Mouse (Mus musculus) neural tube, embryonic 13.5 days (tissue): Measurements from ENCODE around the gene Fyn. TPM values are rescaled to one million over a fixed set of nuclear protein-coding genes. Genes with fewer than 3 reads are reported as not detected.

ENCODE experiments used
- ATAC-seq: fragments of 200-750 bp; cut with Nextera tagmentation; 2 replicates; pipeline ENCODE4 v1.8.0; 2017; ENCODE audit warnings: low read depth, mild to moderate bottlenecking, moderate TSS enrichment, moderate library complexity
- H3K27ac ChIP-seq: fragments of 300-500 bp; sonication (generic); replicated peaks from 2 replicates; pipeline ENCODE4 v1.5.1; 2015; ENCODE audit warnings: moderate library complexity, mild to moderate bottlenecking, inconsistent platforms
- H3K27me3 ChIP-seq: fragments of 300-500 bp; sonication (generic); 2 replicates; pipeline ENCODE4 v1.6.1; 2015; ENCODE audit warnings: mild to moderate bottlenecking, inconsistent platforms
- H3K36me3 ChIP-seq: fragments of 300-500 bp; sonication (generic); 2 replicates; pipeline ENCODE4 v1.6.1; 2015; ENCODE audit warnings: mild to moderate bottlenecking, inconsistent platforms
- H3K4me1 ChIP-seq: fragments of 300-500 bp; sonication (generic); replicated peaks from 2 replicates; pipeline ENCODE4 v1.6.1; 2015; ENCODE audit warnings: inconsistent platforms
- H3K4me2 ChIP-seq: fragments of 300-500 bp; sonication (generic); 2 replicates; pipeline ENCODE4 v1.6.1; 2015; ENCODE audit warnings: inconsistent platforms, mild to moderate bottlenecking, moderate library complexity
- H3K4me3 ChIP-seq: fragments of 300-500 bp; sonication (generic); 2 replicates; pipeline ENCODE4 v1.5.1; 2015; ENCODE audit warnings: mild to moderate bottlenecking, inconsistent platforms
- H3K9ac ChIP-seq: fragments of 300-500 bp; sonication (generic); 2 replicates; pipeline ENCODE4 v1.6.1; 2015; ENCODE audit warnings: moderate library complexity, mild to moderate bottlenecking, inconsistent platforms
- H3K9me3 ChIP-seq: fragments of 300-500 bp; sonication (generic); 2 replicates; pipeline ENCODE4 v1.6.1; 2016; ENCODE audit warnings: inconsistent platforms
- WGBS: fragments of 180-500 bp; shearing (Covaris S2); methylation state at CpG from one replicate; pipeline ENCODE4 v1.1.7; 2015; 5-methylcytosine and 5-hydroxymethylcytosine counted together
- polyA plus RNA-seq: library from polyadenylated mRNA; unstranded; fragments of >200 nt; fragmentation: Nextera tagmentation; extraction: Ambion mirVana; gene quantifications from 2 replicates; pipeline ENCODE4 v1.2.1, GENCODE M21; 2015

Gene Fyn
- polyA plus RNA-seq, 1 experiment from 2014 or later, result 74.9 TPM

- Histone ChIP-seq H3K27me3 (no peaks in the 10 kb centered on the region), H3K9me3 (no peaks in the 10 kb centered on the region), H3K4me2 (no peak overlapping the region), H3K4me1 (peaks cover 83% of the 10 kb centered on the region), H3K4me3 (no peak overlapping the region), H3K27ac (peak overlapping the region; percentile 99), H3K36me3 (peaks cover 34% of the 10 kb centered on the region), H3K9ac (peak overlapping the region; percentile 67)
- 5% methylated on average over 7 of the region's 7 CpGs for WGBS
- peak; percentile 82 for ATAC-seq
Measured at GRCm38 (mm10) chr10:39540995-39541394, 172.3 kb downstream of the Fyn start.

GRCm38 (mm10) chr10:39541451-39541874 is 172.8 kb downstream of the Fyn start:
- H3K4me2 ChIP-seq, result no peak overlapping the region
- peak overlapping the region; percentile 67 for H3K9ac ChIP-seq

GRCm38 (mm10) chr10:39541951-39542521 is 173.4 kb downstream of the Fyn start:
- Histone ChIP-seq H3K4me1 (peaks cover 80% of the 10 kb centered on the region), H3K4me2 (no peak overlapping the region), H3K36me3 (peaks cover 27% of the 10 kb centered on the region), H3K27me3 (no peaks in the 10 kb centered on the region), H3K9me3 (no peaks in the 10 kb centered on the region), H3K9ac (peak overlapping the region; percentile 67), H3K4me3 (no peak overlapping the region), H3K27ac (peak overlapping the region; percentile 99)
- WGBS, result 6% methylated on average over 7 of the region's 7 CpGs
- peak; percentile 48 for ATAC-seq

More at GRCm38 (mm10) chr10:39541451-39541874, 172.8 kb downstream of the Fyn start:
- Histone ChIP-seq H3K27me3 (no peaks in the 10 kb centered on the region), H3K9me3 (no peaks in the 10 kb centered on the region), H3K4me3 (no peak overlapping the region), H3K27ac (peak overlapping the region; percentile 99), H3K36me3 (peaks cover 32% of the 10 kb centered on the region), H3K4me1 (peaks cover 80% of the 10 kb centered on the region)
- 10% methylated on average over 6 of the region's 6 CpGs for WGBS
- ATAC-seq, result peak; percentile 74

GRCm38 (mm10) chr10:39542535-39543257 is 174.0 kb downstream of the Fyn start:
- Histone ChIP-seq H3K9me3 (no peaks in the 10 kb centered on the region), H3K4me1 (peaks cover 80% of the 10 kb centered on the region), H3K36me3 (peaks cover 20% of the 10 kb centered on the region), H3K4me3 (no peak overlapping the region), H3K9ac (peak overlapping the region; percentile 67), H3K27ac (peak overlapping the region; percentile 99), H3K27me3 (no peaks in the 10 kb centered on the region), H3K4me2 (no peak overlapping the region)
- whole genome bisulfite sequencing, result 61% methylated on average over 15 of the region's 15 CpGs
- peak; percentile 13; the same call in 1 of the 2 replicates for ATAC-seq

GRCm38 (mm10) chr10:39543258-39543770 is 174.7 kb downstream of the Fyn start:
- Histone ChIP-seq H3K4me3 (no peak overlapping the region), H3K4me1 (peaks cover 78% of the 10 kb centered on the region), H3K9me3 (no peaks in the 10 kb centered on the region), H3K36me3 (peaks cover 16% of the 10 kb centered on the region), H3K27ac (peak overlapping the region; percentile 99), H3K4me2 (no peak overlapping the region), H3K27me3 (no peaks in the 10 kb centered on the region), H3K9ac (no peak overlapping the region)
- 82% methylated on average over 5 of the region's 5 CpGs for WGBS
- no peak for ATAC-seq

- Histone ChIP-seq H3K27me3 (no peaks in the 10 kb centered on the region), H3K4me3 (no peak overlapping the region), H3K27ac (peak overlapping the region; percentile 70), H3K9me3 (no peaks in the 10 kb centered on the region), H3K4me1 (peaks cover 82% of the 10 kb centered on the region), H3K4me2 (no peak overlapping the region), H3K9ac (no peak overlapping the region), H3K36me3 (peaks cover 13% of the 10 kb centered on the region)
- no peak for ATAC-seq
- 75% methylated on average over 3 of the region's 3 CpGs for WGBS
Measured at GRCm38 (mm10) chr10:39547369-39548074, 178.9 kb downstream of the Fyn start.

- no peak for ATAC-seq
- Histone ChIP-seq H3K9me3 (no peaks in the 10 kb centered on the region), H3K27ac (peak overlapping the region; percentile 93), H3K4me3 (no peak overlapping the region), H3K4me2 (no peak overlapping the region), H3K4me1 (peaks cover 88% of the 10 kb centered on the region), H3K36me3 (peaks cover 9% of the 10 kb centered on the region), H3K27me3 (no peaks in the 10 kb centered on the region), H3K9ac (no peak overlapping the region)
- 71% methylated on average over 2 of the region's 2 CpGs for WGBS
Measured at GRCm38 (mm10) chr10:39550791-39551190, 182.1 kb downstream of the Fyn start.

- peak; percentile 32 for ATAC-seq
- H3K27ac ChIP-seq, result peak overlapping the region; percentile 93
- H3K4me2 ChIP-seq, result no peak overlapping the region
- peaks cover 89% of the 10 kb centered on the region for H3K4me1 ChIP-seq
- peaks cover 15% of the 10 kb centered on the region for H3K36me3 ChIP-seq
- H3K9me3 ChIP-seq, result no peaks in the 10 kb centered on the region
- WGBS, result 24% methylated on average over 9 of the region's 9 CpGs
- H3K4me3 ChIP-seq, result no peak overlapping the region
- peak overlapping the region; percentile 49 for H3K9ac ChIP-seq
- no peaks in the 10 kb centered on the region for H3K27me3 ChIP-seq
Measured at GRCm38 (mm10) chr10:39551637-39552185, 183.1 kb downstream of the Fyn start.

GRCm38 (mm10) chr10:39552351-39552814 is 183.7 kb downstream of the Fyn start:
- WGBS, result 4% methylated on average over 6 of the region's 6 CpGs
- Histone ChIP-seq H3K4me2 (peak overlapping the region; percentile 2; the same call in 1 of the 2 replicates), H3K27ac (peak overlapping the region; percentile 93), H3K4me3 (no peak overlapping the region), H3K4me1 (peaks cover 88% of the 10 kb centered on the region), H3K27me3 (no peaks in the 10 kb centered on the region), H3K9ac (peak overlapping the region; percentile 49), H3K9me3 (no peaks in the 10 kb centered on the region), H3K36me3 (peaks cover 15% of the 10 kb centered on the region)
- ATAC-seq, result peak; percentile 77

GRCm38 (mm10) chr10:39552903-39553302 is 184.2 kb downstream of the Fyn start:
- no peak overlapping the region for H3K4me2 ChIP-seq
- H3K4me1 ChIP-seq, result peaks cover 90% of the 10 kb centered on the region
- H3K36me3 ChIP-seq, result peaks cover 15% of the 10 kb centered on the region
- 19% methylated on average over 5 of the region's 5 CpGs for WGBS
- H3K9ac ChIP-seq, result peak overlapping the region; percentile 31; the same call in 1 of the 2 replicates
- no peaks in the 10 kb centered on the region for H3K27me3 ChIP-seq
- H3K27ac ChIP-seq, result peak overlapping the region; percentile 93
- H3K9me3 ChIP-seq, result no peaks in the 10 kb centered on the region
- H3K4me3 ChIP-seq, result no peak overlapping the region
- ATAC-seq, result 0 out of 2 replicates have a peak, but pooled peaks have one; percentile 5

GRCm38 (mm10) chr10:39555289-39555715 is 186.6 kb downstream of the Fyn start:
- Histone ChIP-seq H3K27me3 (no peaks in the 10 kb centered on the region), H3K27ac (peak overlapping the region; percentile 93), H3K4me2 (no peak overlapping the region), H3K9ac (0 out of 2 replicates have a peak overlapping the region, but pooled peaks have one; percentile 34), H3K9me3 (no peaks in the 10 kb centered on the region), H3K4me1 (peaks cover 92% of the 10 kb centered on the region), H3K4me3 (no peak overlapping the region), H3K36me3 (peaks cover 27% of the 10 kb centered on the region)
- 26% methylated on average over 7 of the region's 7 CpGs for WGBS
- ATAC-seq, result no peak; the same call in 1 of the 2 replicates
